Mouse (Mus musculus) lung, postnatal 14 days (tissue): ENCODE data around the gene Dyrk1a.

ENCODE experiments used
- DNase-seq: peaks from one replicate; pipeline ENCODE4 v3.0.0; 2021

Gene Dyrk1a

DNA sequence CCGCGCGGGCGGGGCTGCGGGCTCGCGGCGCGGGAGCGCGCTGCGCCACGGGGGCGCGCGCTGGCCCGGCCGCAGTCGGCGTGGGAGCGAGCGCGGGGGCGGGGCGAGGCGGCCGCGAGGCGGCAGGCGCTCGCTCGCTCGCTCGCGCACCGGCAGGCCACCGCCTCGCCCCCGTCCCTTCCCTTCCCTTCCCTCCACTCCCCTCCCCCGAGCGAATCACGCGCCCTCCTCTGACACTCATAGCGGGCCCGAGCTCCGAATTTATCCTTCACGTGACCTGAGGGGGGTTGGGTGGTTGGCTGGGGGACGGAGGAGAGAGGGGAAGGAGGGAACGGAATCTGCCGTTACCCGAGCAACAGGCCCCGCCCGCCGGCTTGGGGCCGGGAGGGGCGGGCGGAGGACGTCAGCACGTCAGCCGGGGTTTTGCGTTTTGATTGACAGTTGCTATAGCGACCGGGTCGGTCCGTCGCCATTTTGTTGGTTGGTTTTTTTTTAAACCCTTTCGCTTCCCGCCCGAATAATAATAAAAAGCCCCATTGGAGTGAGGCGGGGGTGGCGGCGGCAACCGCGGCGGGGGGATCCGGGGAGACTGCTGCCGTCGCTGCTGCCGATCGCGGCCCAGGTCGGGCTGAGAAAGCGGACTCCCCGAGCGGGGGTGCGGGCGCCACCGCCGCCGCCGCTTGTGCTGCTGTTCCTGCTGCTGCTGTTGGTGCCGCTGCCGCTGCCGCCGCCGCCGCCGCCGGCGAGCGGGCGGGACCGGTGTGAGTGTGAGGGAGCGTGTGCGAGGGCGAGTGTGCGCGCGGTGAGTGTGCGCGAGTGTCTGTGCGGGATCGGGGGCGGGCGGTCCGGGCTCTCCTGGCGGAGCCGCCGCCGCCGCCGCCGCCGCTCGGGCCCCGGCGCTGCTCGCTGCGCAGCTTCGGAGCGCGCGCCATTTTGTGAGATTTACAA is at the start of gene Dyrk1a:
Gene Dyrk1a (plus strand): TSS at position 782 of the 948 bp plus-strand sequence.
- peak; percentile 99 for DNase-seq

DNA sequence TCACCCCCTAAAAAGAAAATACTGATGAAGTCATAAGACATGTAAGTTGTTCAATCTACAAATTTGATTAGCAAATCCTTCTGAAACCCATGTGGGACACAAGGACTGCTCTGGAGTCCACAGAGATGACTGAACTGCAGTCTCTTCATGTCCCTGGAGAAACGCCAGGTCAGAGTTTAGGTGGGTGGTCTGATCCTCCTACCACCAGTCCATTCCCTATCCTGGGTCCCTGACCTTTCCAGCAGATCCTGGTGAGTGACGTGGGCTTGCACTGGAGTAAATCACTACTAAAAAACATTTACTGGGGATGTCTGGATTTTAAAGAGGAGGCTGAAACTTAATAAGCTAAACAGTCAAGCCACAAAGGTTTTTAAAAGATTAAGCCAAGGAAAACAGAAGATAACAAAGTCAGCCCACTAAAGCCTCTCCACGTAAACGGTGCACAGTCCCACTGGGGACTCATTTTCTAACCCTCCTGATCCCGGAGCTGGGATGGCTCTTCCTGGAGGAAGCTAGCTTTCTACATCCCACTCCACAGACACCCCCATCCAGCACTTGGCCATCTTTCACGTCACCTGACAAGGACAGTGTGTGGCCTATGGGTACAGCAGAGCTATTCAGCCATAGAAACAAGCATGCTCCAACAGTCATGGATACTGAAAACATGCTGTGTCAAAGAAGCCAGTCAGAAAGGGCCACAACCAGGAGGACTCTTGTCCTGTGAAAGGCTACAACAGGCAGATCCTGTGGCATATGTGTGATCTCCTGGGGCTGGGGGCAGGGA is 46.0 kb upstream of the Dyrk1a start:
- no peak for DNase-seq

DNA sequence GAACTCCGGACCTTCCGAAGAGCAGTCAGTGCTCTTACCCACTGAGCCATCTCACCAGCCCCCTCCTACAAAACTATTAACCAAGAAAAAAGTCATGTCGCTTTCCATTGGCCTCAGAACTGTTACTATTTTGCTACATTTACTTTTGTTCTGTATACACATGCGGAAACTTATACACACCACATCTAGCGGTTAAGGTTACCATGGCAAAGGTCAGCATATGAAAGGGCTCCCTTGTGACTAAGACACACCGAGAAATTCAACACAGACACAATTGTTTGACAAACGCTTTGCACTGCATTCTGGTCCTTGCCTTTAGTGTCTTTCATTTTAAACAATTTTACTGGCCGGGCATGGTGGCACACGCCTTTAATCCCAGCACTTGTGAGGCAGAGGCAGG is 45.1 kb upstream of the Dyrk1a start:
- DNase-seq: no peak

DNA sequence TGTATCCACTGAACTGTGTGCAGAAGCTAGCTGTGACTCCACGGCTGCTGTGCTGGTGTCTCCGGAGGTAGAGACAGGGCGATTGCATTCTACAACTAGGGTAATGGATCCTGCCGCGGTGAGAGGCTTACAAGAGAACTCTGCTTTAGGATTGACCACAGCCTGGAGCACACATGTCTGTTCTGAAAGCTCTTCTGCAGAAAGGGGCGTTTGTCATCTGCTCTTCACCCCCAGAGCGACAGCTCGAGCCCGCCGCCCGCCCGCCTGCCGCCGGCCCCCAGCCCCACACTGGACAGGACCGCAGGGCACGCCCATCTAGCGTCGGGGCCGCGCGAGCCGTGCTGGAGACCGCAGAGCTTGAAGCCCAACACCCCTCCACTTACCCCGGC is 43.9 kb upstream of the Dyrk1a start:
- DNase-seq: no peak

DNA sequence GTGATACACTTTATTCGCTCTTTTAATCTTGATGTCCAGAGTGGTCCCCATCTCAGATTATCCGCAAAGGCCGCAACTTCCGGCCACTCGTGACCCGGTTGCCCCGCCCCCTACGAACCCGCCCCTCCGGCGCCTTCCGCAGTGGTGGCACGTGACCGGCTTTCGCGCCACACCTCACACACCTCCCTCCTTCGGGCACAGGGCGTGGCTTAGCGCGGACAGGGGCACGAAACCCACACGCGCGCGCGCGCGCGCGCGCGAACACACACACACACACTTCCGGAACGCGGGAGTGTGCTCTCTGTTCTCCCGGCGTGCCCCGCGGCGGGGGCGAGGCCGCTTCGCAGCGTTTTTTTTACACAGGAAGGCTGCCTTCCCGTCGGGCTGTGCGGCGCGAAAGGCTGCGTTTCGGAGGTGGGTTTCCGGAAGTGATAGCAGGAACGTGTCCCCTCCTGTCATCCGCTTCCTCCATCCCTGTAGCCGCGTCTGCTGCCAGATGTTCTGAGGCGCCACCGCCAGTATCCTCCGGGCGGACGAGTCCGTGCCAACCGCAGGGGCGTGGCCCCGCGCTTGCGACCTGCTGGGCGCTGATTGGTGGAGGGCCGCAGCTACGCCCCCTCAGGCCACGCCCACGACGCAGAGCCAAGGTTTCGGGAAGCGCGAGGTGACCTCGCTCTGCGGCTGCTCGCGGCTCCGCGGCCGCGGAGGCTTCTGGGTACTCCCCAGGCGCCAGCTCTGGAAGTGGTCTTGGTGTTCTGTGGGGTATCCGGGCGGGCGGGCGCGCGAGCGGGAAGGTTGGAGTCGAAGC is 43.3 kb upstream of the Dyrk1a start, which contains the start of gene Vps26c:
Gene Vps26c (minus strand): TSS at position 487 of the 808 bp plus-strand sequence.
- peak; percentile 97 for DNase-seq

DNA sequence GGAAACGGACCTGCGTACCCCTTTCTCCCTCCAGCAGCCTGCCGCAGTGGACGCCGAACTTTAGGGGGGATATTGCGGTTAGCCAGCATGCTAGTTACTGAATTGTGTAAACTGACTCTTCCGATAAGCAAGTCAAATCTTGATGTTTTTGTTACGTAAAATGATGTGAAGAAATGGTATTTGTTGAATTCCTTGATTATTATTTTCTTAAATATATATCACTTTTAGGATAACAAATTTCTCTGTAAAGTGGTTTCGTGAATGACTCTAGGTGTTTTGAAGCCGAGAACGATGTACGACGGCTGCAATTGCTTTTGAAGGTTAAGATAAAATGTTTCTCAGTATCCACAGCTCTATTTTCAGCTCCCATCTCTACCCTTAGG is 42.7 kb upstream of the Dyrk1a start:
- DNase-seq: no peak

DNA sequence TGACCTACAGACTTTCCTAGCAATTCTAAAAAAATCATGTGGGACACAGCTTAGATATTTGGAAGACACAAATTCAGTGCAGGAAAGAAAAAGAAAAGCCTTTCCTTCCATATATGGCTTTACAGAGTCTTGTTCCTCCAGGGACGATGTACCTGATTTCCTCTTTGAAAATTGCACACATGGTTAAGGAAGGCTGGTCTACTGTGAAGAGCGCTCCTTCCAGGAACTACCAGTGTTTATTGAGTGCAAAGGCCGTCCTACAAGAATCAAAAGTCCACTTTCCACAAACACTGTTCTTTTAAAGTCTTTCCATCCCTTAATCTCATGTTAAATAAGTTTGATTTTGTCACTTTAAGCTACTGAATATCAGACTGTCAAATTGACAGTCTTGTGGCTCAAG is 42.3 kb upstream of the Dyrk1a start:
- DNase-seq: no peak

DNA sequence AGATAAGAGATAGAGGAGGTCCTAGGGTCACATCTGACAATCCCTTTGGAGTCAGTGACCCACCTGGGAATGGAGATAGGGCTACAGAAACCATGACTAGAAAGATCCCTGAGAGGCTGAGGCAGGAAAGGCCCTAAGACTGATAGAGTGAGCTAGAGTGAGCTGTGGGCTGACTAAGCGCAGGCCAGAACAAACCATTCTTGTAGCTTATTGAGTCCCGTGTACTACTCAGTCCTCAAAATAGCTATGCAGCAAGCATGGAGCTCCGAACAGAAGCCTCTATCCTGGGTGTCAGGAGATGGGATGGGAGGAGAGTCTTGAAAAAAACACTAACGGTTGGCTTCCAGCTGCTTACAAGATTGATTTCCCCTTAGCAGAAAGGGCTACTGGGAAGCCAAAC is 38.5 kb upstream of the Dyrk1a start:
- DNase-seq: no peak

DNA sequence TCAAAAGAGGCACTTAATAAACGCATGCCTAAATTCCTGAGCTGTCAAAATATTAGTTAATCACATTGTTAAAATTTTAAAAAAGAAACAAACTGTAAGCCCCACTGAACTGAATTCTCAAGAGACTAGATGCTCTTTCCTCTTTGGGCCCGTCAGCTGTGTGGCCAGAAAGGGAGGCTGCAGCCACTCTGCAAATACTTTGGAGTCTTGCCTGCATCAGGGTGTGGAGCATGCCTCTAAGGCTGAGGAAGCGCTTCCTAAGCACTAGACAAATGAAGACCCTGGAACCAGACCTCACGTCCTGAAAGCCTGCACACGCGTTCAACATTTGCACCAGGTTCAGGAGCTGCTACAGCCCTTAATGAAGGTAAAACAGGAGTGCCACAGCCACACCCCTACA is 36.1 kb upstream of the Dyrk1a start:
- no peak for DNase-seq

DNA sequence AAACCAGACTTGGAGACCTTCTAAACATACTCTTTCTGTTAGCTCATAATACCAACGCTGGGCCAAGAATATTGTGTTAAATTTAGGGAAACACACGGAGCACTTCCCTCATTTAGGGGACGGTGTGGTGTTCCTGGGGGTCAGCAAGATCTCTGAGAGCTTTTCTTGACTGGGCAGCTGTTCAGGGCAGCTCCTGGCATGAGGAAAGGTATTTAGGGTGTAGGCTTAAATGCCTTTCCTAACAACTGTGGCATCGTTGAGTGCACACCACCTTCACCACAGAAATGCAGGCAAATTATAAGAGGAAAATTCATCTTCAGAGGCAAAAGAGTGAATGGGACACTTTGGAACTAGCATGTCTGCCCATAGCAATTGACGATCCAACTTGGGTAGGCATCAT is 34.1 kb upstream of the Dyrk1a start:
- DNase-seq: no peak

DNA sequence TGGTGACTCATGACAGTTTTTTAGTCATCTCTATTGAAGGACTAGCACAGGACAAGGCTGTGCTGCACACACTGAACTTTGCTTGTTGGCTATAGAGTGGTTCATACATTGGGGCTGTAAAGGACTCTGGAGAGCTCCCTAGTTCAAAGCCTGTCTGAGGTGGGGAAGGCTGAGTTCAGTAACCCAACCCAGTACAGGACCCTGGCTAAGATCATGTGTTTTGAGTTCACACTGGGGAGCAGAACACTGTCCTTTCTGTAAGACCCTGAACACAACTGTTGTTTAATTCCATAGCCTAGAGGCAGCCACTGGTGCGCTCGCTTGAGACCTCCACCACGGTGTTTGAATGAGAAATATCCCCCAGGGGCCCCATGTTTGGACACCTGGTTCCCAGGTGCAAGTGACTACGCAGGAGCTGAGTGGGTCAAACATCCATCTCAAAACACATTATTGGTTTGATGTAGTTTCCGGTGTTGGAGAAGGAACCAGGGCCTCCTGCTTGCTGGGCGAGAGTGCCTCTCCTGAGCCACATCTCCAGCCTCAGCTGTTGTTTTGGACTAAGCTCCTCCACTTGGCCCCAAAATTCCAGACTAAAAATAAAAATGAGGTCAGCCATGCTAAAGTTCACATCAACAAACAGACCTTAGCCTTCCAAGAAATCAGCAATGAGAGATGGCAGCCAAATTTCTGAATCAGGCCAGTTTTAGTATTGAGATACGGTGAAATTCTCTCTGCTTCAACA is 33.2 kb upstream of the Dyrk1a start:
- DNase-seq: peak; percentile 58

DNA sequence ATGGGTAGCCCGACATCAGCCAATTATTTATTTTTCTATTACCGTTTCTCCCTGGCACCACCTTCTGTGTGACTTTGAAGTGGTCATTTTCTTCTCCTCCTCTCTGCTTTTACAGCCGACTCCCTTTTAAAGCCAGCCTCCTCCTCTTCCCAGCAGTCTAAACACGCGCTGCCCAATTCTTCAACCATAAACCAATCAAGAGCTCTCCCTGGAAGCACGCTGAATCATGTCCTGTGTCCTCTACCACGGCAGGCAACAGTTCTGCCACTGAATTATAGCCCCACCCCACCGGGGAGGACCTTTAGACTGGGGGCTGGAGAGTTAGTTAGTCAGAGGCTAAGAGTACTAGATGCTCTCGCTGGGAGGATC is 32.7 kb upstream of the Dyrk1a start:
- DNase-seq: no peak

DNA sequence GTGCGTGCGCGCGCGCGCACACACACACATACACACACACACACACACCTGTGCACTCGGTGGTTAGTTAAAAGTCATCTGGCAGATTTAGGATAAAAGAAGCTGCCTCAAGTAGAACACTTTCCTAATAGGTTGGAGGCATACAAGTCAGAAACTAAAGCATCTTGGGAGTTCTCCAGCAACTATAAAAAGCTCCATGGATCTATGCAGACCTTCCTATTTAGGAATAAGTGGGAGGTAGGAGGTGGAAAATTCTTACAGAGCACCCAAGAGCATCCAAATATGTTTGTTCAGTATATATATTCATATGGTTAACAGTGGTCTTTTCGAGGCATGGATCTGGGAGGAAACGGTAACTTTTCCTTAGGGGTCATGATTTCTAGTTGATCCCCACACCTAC is 29.7 kb upstream of the Dyrk1a start:
- DNase-seq: no peak

DNA sequence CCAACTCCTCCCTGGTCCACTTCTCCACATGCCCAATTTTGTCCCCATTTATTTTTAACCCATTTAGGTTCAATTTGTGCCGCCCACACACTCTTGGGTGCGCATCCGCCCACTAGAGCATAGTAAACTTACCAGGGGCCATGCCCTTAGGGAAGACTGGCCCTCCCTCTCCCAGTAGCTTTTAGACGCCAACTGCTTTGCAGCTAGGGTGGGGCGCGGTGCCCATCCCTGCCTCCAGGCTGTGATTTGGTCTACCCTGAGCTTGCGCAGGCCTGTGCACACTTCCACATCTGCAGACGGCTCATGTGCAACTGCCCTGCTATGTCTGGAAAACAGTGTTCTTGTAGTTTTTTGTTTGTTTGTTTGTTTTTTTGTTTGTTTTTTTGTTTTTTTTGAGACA is 26.9 kb upstream of the Dyrk1a start:
- DNase-seq: no peak

DNA sequence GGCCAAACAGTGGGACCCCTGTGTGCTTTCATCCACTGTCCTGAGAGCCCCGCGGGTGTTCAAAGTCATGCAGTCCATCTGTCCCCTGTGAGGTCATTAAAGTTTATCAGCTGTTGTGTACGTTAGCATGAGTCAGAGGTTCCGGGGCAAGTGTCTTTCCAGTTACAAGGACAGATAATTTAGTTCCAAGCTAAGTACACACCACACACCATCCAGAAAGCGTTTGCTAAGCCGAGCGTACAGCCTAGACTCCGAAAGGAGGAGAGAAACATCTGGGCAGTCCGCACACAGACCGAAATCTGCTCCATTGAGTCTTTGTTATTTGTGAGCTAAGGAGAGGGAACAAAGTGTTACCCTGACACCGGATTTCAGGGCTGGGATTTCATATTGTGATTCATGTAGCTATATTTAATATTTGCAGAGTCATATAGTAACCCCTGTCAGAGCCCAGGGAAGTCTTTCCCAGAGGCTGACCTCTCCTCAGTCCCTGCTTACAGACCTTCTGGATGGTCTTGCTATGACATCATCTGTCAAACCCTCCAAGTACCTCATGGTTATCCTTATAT is 25.2 kb upstream of the Dyrk1a start:
- no peak for DNase-seq

DNA sequence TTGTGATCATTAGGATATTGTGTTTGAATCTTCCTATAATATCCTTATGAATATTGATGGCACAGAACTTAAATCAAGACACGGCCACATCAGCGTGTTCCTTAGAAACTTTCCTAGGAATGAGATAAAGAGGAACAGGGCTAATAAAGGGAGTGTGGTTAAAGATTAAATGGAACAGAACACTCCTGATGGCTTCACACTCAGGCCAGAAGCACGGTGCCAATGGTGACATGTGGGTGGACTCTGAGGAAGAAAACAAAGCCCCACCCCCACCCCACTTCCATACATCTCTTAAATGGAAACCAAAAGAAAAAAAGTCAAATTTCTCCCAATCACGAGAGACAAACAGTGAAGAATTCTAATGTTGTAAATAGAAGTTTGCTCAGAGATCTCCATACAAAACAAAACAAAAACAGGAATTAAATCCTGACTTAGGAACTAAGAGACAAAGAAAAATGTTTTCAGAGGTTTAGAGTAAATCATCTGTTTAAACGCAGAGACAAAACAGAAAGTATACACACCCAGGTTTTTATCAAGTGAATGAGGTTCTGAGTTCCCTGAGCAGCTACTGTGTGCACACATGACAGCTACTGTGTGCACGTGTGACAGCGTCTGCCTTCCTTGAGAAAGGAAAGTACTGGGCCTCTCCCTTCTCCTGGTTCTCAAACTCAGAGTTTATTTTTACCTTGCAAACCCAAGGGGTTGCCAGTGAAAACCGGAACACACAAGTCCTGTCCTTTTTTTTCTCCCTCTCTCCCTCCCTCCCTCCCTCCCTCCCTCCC is 23.8 kb upstream of the Dyrk1a start:
- no peak for DNase-seq

DNA sequence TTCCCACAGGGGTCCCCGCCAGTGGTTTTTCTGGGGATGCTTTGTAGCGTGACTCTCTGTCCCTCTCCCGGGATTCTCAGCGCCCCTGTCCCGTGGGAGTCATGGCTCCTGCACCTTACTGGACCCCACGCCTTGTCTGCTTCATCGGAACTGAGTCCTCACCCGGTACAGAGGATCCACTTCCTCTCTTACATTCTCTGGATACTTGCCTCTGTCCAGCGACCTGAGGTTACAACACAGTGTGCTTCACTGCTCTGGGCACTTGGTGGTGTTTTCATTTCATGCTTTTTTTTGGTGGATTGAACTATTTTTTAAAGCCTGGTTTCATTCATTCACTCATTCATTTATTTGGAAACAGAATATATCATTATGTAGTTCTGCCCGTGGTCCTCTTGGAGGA is 20.0 kb upstream of the Dyrk1a start:
- DNase-seq: no peak

DNA sequence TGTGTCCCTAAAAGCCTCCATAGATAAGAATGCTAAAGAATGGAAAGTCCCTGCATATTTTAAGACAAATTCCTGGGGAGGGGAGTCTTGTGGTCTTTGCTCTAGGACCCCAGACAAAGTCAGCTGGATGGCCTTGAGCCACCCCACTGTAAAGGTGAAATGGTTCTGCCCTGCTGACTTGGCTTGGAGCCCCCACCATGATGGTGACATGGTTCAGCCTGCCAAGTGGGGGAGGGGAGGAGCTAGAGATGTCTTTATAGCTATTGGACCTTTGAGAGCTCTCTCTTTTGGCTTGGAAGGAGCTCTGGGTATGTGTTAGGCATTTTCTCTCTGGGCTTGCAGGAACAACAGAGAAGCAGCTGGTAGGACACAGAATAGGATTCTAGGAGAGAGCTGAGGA is 17.9 kb upstream of the Dyrk1a start:
- DNase-seq: no peak

DNA sequence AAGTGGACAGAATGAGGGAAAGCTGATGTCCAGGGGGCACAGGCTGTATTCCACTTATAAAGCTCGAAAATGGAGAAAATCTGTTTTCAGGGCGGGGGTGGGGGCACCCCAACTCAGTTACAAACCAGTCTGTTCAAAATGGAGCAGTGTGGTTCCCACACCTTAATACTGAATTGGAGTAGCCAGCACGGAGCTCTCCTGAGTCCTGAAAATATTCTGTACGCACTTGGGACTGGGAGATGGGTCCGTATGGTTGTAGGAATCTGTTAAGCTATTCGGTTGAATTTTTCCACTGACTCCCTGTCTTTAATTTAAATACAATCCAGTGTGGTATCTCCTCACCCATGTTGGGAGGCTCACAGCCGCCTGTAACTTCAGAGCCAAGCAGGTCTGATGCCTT is 14.5 kb upstream of the Dyrk1a start:
- no peak for DNase-seq

DNA sequence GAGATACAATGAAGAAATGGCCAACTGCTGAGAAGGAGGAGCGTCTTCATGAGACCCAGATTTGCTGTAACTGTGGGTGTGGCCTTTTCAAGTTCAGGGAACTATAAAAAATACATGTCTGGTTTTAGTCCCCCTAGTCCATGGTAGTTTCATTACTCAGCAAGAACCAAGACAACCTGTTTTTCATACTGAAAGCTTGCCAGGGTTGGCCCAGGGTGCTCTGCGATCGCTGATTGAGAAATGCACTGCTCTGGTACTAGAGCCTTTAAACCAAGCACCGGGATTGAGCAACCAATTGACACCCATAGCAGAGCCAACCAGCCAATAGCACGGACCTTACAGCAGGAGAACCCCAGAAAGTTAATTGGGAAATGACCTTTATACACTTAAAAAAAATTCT is 13.6 kb upstream of the Dyrk1a start:
- peak; percentile 45 for DNase-seq

DNA sequence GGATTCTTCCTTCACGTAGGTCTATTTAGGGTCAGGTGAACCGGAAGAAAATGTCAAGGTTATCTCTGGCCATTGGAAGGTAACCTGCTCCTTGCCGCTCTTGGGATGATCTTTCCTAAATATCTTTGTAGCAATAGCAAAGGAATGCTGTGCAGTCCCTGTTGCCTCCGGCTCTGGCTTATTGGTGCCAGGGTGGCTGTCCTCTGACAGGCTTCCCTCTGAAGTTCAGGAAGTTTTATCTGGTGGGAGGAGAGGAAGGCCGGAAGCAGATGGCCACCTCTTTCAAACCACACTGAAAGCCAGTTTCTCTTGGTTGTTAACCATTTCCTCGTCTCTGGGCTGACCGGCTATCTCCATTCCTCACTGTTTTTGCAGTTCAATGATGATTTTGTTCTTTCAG is 10.5 kb upstream of the Dyrk1a start:
- no peak for DNase-seq
